Mouse (Mus musculus) embryonic fibroblast, embryonic 13.5 days (primary cell): ENCODE measurements around the gene Gaa. TPM values are rescaled to one million over a fixed set of nuclear protein-coding genes. Genes with fewer than 3 reads are reported as not detected.
"Not testable (repeated sequence)": the region's sequence is repeated elsewhere in the genome, so short reads cannot be mapped to it uniquely, and the experiment has no call there.

Experiments used
- H3K27ac ChIP-seq: 2 replicates; pipeline ENCODE4 v1.5.1; 2012; ENCODE audit warnings: low read length, control low read depth, inconsistent platforms; ENCODE audit not compliant: insufficient read depth
- H3K4me1 ChIP-seq: 2 replicates; pipeline ENCODE4 v1.6.1; 2011; ENCODE audit warnings: low read length; ENCODE audit not compliant: control insufficient read depth, insufficient read depth
- H3K4me3 ChIP-seq: 2 replicates; pipeline ENCODE4 v1.5.1; 2011; ENCODE audit warnings: mild to moderate bottlenecking, control low read depth, low read length; ENCODE audit not compliant: insufficient read depth
- CTCF ChIP-seq: IDR thresholded peaks from 2 replicates; pipeline ENCODE4 v1.5.1; 2011; ENCODE audit warnings: mild to moderate bottlenecking, control low read depth, low read length, moderate library complexity, borderline replicate concordance; ENCODE audit not compliant: insufficient read depth
- POLR2A ChIP-seq: IDR thresholded peaks from 2 replicates; pipeline ENCODE4 v1.6.1; 2011; ENCODE audit warnings: low read depth, mild to moderate bottlenecking, control low read depth, low read length, moderate library complexity
- polyA plus RNA-seq: library from polyadenylated mRNA; stranded (reverse); fragments of >200 nt; gene quantifications from 2 replicates; pipeline ENCODE4 v1.2.4, GENCODE M21; 2011; ENCODE audit warnings: low read depth; ENCODE audit not compliant: missing spikeins, insufficient read length

Gene Gaa
- polyA plus RNA-seq, 1 experiment: 131 TPM

DNA sequence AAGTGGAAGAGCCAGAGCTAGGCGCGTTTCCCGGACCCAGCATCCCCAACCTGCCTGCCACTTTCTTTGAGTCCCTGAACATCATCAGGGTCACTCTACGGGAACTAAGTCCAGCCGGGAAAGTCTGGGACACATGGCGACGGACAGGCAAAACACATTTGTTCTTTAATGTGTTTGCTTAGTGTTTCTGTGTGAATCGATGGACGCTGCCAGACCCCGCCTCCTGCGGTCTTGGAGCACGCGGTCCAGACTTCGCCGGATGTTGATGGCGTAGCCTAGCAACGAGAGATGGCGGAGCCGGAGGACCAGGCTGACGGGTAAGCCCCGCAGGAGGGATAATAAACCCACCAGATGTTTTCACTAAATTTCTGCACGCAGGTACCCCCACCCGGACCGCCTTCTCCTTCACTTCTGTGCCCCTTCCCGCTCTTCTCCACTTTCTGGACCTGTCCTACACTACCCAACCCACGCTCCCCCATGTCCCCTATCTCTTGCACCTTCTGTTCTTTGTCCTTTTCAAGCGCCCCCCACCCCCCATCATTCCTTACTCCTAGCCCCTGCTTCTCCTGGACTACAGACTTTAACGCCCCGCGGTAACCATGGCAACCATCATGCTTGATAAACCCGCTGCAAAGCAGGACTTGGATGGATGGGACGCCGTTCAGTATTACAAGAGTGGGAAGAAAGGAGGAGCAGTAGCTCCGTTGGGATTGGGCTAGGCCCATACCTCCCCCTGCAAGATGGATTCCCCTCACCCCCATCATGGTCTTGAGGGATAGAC is 38.7 kb upstream of the Gaa start:
- no peak overlapping the region for H3K27ac ChIP-seq
- no peak for TF ChIP-seq POLR2A

DNA sequence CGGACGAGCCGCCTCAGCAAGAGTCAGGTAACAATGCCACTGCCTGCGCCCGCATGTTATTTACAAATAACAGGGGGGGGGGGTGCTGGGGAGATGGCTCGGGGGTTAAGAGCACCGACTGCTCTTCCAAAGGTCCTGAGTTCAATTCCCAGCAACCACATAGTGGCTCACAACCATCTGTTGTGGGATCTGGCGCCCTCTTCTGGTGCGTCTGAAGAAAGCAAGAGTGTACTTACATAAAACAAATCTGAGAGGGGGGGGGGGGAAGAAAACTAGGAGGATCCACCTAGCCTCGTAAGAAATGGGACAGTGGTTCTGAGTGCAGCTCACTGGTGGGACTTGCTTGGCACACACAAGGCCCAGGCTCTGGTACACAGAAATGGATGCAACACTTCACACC is 32.9 kb upstream of the Gaa start:
- H3K4me3 ChIP-seq: no peak overlapping the region
- no peak overlapping the region for H3K27ac ChIP-seq
- TF ChIP-seq POLR2A (no peak), CTCF (no peak)

More for the DNA sequence above, 38.7 kb upstream of the Gaa start:
- Histone ChIP-seq H3K4me1 (no peaks in the 10 kb centered on the region; the same call in 1 of the 2 replicates), H3K4me3 (peak overlapping the region; percentile 69)

DNA sequence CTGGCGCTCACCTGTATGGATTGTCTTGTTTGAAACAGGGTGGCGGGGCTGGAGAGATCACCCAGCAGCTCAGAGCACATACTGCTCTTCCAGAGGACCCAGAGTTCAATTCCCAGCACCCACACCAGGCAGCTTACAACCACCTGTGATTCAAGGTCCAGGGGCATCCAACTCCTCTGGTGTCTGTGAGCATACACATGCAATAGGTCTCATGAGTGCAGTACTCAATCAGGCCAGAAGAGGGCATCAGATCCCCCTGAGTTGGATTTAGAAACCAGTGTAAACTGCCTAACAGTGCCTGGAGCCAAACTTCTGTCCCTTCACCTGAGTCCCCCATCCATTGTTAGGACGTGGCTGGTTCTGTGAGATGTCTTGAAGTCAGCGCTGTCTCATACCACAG is 32.1 kb upstream of the Gaa start:
- Histone ChIP-seq H3K4me3 (no peak overlapping the region), H3K4me1 (no peaks in the 10 kb centered on the region), H3K27ac (no peak overlapping the region)
- TF ChIP-seq CTCF (no peak), POLR2A (no peak)

More for the DNA sequence above, 32.9 kb upstream of the Gaa start:
- no peaks in the 10 kb centered on the region for H3K4me1 ChIP-seq

DNA sequence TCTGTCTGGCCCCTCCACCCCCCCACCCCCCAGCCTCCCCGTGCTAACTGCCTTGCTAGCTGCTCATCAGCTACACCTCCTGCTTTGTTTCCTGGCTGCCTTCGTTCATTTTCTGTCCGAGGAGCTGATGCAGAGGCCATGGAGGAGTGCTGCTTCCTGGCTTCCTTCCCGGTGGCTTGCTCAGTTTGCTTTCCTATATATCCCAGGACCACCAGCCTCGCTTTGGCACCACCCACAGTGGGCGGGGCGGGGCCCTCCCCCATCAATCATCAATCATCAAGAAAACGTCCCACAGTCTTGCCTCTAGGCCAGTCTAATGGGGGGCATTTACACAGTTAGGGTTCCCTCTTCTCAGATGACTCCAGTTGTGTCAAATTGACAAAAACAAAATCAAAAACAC is 31.3 kb upstream of the Gaa start:
- TF ChIP-seq POLR2A: no peak
- no peak for TF ChIP-seq CTCF
- no peak overlapping the region for H3K27ac ChIP-seq
- H3K4me3 ChIP-seq: no peak overlapping the region
- no peaks in the 10 kb centered on the region for H3K4me1 ChIP-seq

DNA sequence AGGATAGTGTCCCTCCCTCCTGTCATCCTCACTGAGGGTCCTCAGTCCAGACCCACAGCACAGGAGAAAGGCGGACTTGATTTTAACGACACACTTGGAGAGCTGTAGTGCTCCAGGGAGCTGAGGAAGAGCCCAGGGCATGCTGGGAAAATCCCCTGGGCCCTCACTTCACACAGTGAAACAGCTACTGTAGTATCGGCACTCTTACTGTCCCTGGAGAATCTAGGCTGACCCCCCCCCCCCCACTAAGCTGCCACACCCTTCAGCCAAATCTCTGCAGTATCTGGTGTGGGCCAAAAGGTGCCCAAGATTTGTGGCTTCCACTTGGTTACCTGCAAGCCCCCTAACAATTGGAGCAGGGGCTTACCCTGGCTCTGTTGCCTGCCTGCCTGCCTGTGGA is 30.7 kb upstream of the Gaa start:
- Histone ChIP-seq H3K4me1 (no peaks in the 10 kb centered on the region), H3K4me3 (no peak overlapping the region), H3K27ac (no peak overlapping the region)
- TF ChIP-seq POLR2A: no peak

DNA sequence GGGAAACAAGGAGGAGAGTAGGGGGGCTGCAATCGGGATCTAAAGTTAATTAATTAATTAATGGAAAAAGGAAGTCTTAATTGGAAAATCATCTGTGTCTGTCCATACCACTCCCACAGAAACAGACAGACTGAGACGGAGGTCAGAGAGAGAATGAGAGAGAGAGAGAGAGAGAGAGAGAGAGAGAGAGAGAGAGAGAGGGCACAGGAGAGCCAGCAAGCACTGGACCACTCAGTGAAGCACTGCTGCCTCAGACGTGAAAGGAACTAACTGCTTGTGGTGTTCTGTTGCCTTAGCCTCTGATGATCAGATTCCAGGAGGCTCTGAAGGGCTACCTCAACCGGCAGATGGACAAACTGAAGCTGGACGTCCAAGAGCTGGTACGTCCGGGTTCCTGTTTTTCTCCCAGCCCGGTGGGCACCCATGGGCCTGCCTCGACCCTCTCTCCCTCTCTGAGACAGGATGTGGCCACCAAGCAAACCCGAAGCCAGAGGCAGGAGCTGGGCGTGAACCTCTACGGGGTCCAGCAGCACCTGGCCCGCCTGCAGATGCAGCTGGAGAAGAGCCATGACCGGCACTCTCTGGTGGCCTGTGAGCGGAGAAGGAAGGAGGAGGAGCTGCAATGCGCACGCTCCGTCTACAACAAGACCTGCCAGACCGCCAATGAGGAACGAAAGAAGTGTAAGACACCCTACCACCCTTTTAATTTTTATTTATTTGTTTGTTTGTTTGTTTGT is 30.0 kb upstream of the Gaa start:
- H3K4me3 ChIP-seq: no peak overlapping the region
- H3K4me1 ChIP-seq: no peaks in the 10 kb centered on the region
- TF ChIP-seq POLR2A (no peak), CTCF (no peak)
- no peak overlapping the region for H3K27ac ChIP-seq

DNA sequence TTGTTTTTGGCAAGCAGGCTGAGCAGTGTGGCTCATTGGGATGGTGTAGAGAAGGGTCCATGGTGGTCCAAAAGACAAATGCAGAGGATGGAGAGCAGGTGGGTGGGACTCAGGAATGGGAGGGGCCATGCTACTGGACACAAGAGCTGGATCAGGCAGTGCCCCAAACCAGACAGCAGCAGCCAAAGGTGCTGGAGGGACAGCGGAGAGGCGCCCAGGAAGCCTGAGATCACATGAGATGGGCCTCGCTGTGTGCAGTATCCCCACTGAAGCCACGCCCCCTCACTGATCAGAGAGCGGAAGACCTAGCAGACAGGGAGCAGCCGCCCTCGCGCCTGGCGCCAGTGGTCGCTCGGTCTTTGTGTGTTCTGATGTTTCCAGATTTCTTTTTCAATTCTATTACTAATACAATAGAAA is 29.4 kb upstream of the Gaa start:
- H3K4me3 ChIP-seq: no peak overlapping the region
- H3K27ac ChIP-seq: no peak overlapping the region
- no peaks in the 10 kb centered on the region for H3K4me1 ChIP-seq
- no peak for TF ChIP-seq POLR2A
- no peak for TF ChIP-seq CTCF

DNA sequence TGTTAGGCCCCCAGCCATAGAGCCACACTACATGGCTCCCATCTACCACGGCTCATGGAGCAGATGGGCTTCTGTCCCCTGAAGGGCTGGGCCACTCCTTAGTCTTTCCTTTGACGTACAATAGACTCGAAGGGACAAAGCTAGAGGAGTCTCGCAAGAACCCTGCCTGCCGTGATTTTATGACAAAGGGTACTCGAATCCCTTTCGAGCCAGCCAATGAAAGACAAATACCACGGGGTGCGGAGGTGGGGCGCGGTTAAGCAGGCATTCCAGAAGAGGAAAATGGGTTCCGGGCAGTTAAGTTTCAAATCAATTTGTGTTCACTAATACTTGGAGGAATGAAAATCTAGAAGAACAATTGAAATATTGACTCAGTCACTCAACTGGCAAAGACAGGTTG is 28.2 kb upstream of the Gaa start:
- Histone ChIP-seq H3K27ac (no peak overlapping the region), H3K4me1 (no peaks in the 10 kb centered on the region), H3K4me3 (no peak overlapping the region)
- TF ChIP-seq CTCF (no peak), POLR2A (no peak)

DNA sequence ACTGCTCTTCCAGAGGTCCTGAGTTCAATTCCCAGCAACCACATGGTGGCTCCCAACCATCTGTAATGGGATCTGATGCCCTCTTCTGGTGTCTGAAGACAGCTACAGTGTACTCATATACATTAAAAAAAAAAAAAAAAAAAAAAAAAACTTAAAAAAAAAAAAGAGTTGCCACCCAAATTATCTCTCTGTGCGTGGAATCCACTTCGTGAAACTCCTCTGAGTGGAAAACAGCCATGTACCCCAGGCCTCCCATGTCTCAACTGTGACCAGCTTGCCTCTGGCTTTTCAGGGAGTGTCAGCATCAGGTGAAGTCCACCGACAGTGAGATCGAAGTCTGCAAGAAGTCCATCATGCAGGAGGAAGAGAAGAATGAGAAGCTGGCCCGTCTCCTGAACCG is 22.1 kb upstream of the Gaa start:
- not testable (repeated sequence) for H3K4me1 ChIP-seq, H3K4me3 ChIP-seq, H3K27ac ChIP-seq

DNA sequence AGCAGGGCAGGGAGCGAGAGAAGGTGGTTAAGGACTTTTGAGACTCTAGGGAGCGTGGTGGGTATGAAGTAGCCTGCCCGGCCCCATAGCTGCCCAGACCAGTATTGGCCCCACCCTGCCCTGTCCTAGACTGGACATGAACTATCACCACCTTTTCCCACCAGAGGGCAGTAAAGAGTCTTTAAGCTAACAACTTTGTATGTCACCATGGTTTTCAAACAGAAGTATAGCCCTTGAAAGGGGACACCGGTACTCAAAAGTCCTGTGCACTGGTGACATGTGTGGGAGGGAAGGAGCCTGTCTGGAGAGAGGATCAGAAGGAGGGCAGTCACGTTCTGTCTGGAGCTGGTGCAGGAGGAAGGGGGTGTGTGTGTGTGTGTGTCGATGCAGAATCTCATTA is 18.7 kb upstream of the Gaa start:
- no peak overlapping the region for H3K4me3 ChIP-seq
- no peak overlapping the region for H3K27ac ChIP-seq
- TF ChIP-seq CTCF (no peak), POLR2A (no peak)
- no peaks in the 10 kb centered on the region for H3K4me1 ChIP-seq
